Mouse (Mus musculus) cerebellum, adult 2 months (tissue): Measurements from ENCODE around the gene Hebp2.

Experiments
- CTCF ChIP-seq: fragments of 200-500 bp; IDR thresholded peaks from 2 replicates; pipeline ENCODE4 v1.5.1; 2011; ENCODE audit warnings: low read depth, mild to moderate bottlenecking, control low read depth, low read length, moderate library complexity, borderline replicate concordance; ENCODE audit not compliant: insufficient read depth
- POLR2A ChIP-seq: fragments of 200-500 bp; IDR thresholded peaks from 2 replicates; pipeline ENCODE4 v1.6.1; 2011; ENCODE audit warnings: low read length, control low read depth, borderline replicate concordance; ENCODE audit not compliant: insufficient read depth

DNA sequence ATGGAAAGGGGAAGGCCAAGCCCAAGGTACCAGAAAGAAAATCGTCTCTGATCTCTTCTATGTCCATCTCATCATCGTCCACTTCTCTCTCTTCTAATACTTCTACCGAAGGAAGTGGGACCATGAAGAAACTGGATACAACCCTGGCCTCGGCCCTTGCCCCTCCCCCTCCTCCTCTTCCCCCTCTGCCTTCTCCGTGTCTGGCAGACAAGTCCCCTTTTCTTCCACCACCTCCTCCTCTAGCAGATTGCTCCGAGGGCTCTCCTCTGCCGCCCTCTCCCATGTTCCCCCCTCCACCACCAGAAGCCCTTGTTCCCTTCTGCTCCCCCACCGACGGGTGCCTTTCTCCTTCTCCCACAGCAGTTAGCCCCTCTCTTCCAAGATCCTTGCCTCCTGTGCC is 20.1 kb downstream of the Hebp2 start:
- TF ChIP-seq POLR2A (no peak), CTCF (no peak)
